Mouse (Mus musculus) hindbrain, embryonic 12.5 days (tissue): ENCODE results near the gene Hist1h3b. TPM values are rescaled to one million over a fixed set of nuclear protein-coding genes. Genes with fewer than 3 reads are reported as not detected.
"Not testable (repeated sequence)": the region's sequence is repeated elsewhere in the genome, so short reads cannot be mapped to it uniquely, and the experiment has no call there.

Source experiments
- ATAC-seq: fragments of 200-750 bp; cut with Nextera tagmentation; 2 replicates; pipeline ENCODE4 v1.8.0; 2017; ENCODE audit warnings: moderate TSS enrichment; ENCODE audit not compliant: low FRiP score
- H3K27ac ChIP-seq: fragments of 300-500 bp; sonication (generic); 2 replicates; pipeline ENCODE4 v1.5.1; 2016; ENCODE audit warnings: mild to moderate bottlenecking
- H3K27me3 ChIP-seq: fragments of 300-500 bp; sonication (generic); 2 replicates; pipeline ENCODE4 v1.6.1; 2016; ENCODE audit warnings: mild to moderate bottlenecking
- H3K36me3 ChIP-seq: fragments of 300-500 bp; sonication (generic); 2 replicates; pipeline ENCODE4 v1.6.1; 2016; ENCODE audit warnings: mild to moderate bottlenecking
- H3K4me1 ChIP-seq: fragments of 300-500 bp; sonication (generic); 2 replicates; pipeline ENCODE4 v1.6.1; 2016
- H3K4me2 ChIP-seq: fragments of 300-500 bp; sonication (generic); replicated peaks from 2 replicates; pipeline ENCODE4 v1.6.1; 2016; ENCODE audit warnings: mild to moderate bottlenecking
- H3K4me3 ChIP-seq: fragments of 300-500 bp; sonication (generic); 2 replicates; pipeline ENCODE4 v1.5.1; 2016; ENCODE audit warnings: mild to moderate bottlenecking
- H3K9ac ChIP-seq: fragments of 300-500 bp; sonication (generic); 2 replicates; pipeline ENCODE4 v1.6.1; 2016; ENCODE audit warnings: mild to moderate bottlenecking, moderate library complexity
- H3K9me3 ChIP-seq: fragments of 300-500 bp; sonication (generic); replicated peaks from 2 replicates; pipeline ENCODE4 v1.6.1; 2016; ENCODE audit warnings: mild to moderate bottlenecking
- WGBS: fragments of 180-500 bp; shearing (Covaris S2); methylation state at CpG from one replicate; pipeline ENCODE4 v1.1.7; 2016; 5-methylcytosine and 5-hydroxymethylcytosine counted together
- polyA plus RNA-seq: library from polyadenylated mRNA; unstranded; fragments of >200 nt; fragmentation: Nextera tagmentation; extraction: Ambion mirVana; gene quantifications from 2 replicates; pipeline ENCODE4 v1.2.1, GENCODE M21; 2016

Hist1h3b gene
- polyA plus RNA-seq, 1 experiment from 2014 or later: 11.1 TPM

DNA sequence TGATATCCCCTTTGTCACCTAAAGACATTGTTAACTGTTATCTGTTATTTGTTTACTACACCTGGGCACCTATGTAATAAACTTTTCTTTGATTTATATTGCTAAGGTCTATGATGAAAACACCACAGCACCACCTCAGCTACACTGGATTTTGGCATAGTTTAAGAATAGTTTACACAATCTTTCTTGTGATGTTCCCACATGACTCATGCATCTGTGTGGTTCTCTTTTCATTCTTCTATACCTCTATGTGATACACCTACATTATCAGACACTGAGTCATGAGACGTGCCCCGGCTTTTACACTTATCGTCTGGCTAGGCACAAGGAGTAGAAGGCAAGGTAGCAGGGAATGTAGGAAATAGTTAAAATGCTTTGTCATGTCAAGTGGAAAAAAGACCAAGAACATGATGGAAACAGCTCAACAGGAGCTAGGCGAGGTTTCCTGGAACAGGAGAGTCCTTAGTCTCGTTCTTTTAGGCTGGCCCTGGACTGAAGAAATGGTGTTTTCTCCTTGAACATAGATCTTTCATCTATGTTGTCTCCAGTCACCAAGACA, 2.4 kb upstream of the Hist1h3b start:
- no peak overlapping the region for H3K4me3 ChIP-seq
- H3K27ac ChIP-seq: no peak overlapping the region; the same call in 1 of the 2 replicates
- no peak for ATAC-seq
- H3K9ac ChIP-seq: no peak overlapping the region
- no peak overlapping the region for H3K4me2 ChIP-seq
- H3K4me1 ChIP-seq: peaks cover 9% of the 10 kb centered on the region
- no peaks in the 10 kb centered on the region for H3K27me3 ChIP-seq
- WGBS: 93% methylated on average over 5 of the region's 5 CpGs
- H3K36me3 ChIP-seq: no peaks in the 10 kb centered on the region
- no peaks in the 10 kb centered on the region for H3K9me3 ChIP-seq

- H3K9me3 ChIP-seq, H3K36me3 ChIP-seq, H3K4me1 ChIP-seq, H3K27me3 ChIP-seq: not testable (repeated sequence)
- peak within 1 kb of the TSS; percentile 45; the same call in 1 of the 2 replicates for H3K9ac ChIP-seq
- under 1% methylated on average over 31 of the region's 47 CpGs for WGBS
- ATAC-seq: peak; percentile 48; the same call in 1 of the 2 replicates
- H3K27ac ChIP-seq: peak within 1 kb of the TSS; percentile 95
- peak within 1 kb of the TSS; percentile 38 for H3K4me3 ChIP-seq
- H3K4me2 ChIP-seq: peak within 1 kb of the TSS; percentile 61
Observed at GRCm38 (mm10) chr13:23750839-23751477, 1.1 kb upstream of the Hist1h3b start, which contains the start of gene Hist1h2ab. TSS of gene Hist1h2ab (plus strand) at chr13:23751126.

GRCm38 (mm10) chr13:23751478-23751956, 550 bp upstream of the Hist1h3b start:
- Histone ChIP-seq H3K4me2 (peak overlapping the region; percentile 61), H3K4me3 (peak overlapping the region; percentile 38), H3K9me3 (no peaks in the 10 kb centered on the region), H3K36me3 (no peaks in the 10 kb centered on the region), H3K27ac (peak overlapping the region; percentile 95), H3K27me3 (no peaks in the 10 kb centered on the region), H3K4me1 (peaks cover 9% of the 10 kb centered on the region), H3K9ac (0 out of 2 replicates have a peak overlapping the region, but pooled peaks have one; percentile 41)
- peak; percentile 36 for ATAC-seq
- WGBS: 1% methylated on average over 11 of the region's 11 CpGs

GRCm38 (mm10) chr13:23752742-23753172, 690 bp downstream of the Hist1h3b start:
- peak overlapping the region; percentile 49 for H3K9ac ChIP-seq
- no peak for ATAC-seq
- WGBS: 2% methylated on average over 6 of the region's 6 CpGs

DNA sequence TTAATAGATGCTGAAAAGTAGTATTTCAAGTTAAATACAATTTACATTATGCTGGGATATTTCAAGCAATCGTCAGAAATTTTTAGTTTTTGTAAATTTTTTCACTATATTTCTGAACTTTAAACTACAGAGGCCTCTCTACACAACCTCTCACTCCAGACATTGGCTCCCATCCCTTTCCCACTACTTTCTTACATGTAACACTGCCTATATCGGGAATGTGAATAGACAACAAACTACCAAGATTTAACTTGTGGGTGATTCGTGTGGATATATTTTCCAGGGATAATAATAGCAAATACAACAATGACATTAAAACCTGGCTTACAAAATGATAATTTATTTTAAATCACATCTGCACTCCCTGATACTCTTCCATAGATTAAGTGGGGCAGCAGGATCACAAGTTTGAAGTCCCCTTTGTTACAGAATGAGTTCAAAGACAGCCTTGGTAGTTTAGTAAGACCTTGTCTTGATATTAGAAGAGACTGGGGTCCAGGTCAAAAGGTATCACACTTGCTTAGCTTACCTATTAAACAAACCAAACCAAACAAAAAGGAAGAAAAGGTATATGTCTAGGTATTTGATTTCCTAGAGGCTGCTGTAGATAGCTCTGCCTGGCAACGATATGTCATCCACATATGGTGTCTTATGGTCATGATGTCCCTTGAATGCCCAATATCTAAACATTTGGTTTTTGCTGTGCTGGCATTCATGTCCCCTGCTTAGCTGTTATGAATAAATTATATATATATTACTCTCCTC, 1.4 kb downstream of the Hist1h3b start:
- Histone ChIP-seq H3K4me3 (no peak overlapping the region), H3K27ac (peak overlapping the region; percentile 67; the same call in 1 of the 2 replicates), H3K36me3 (no peaks in the 10 kb centered on the region), H3K9ac (no peak overlapping the region; the same call in 1 of the 2 replicates), H3K4me2 (peak overlapping the region; percentile 48), H3K9me3 (no peaks in the 10 kb centered on the region), H3K4me1 (peaks cover 5% of the 10 kb centered on the region; the same call in 1 of the 2 replicates), H3K27me3 (no peaks in the 10 kb centered on the region)
- ATAC-seq: no peak
- 54% methylated on average over 4 of the region's 4 CpGs for WGBS

More at GRCm38 (mm10) chr13:23752742-23753172, 690 bp downstream of the Hist1h3b start:
- no peaks in the 10 kb centered on the region for H3K9me3 ChIP-seq
- no peaks in the 10 kb centered on the region for H3K27me3 ChIP-seq
- H3K4me1 ChIP-seq: peaks cover 10% of the 10 kb centered on the region
- H3K4me2 ChIP-seq: peak overlapping the region; percentile 48
- peak overlapping the region; percentile 30 for H3K4me3 ChIP-seq
- peak overlapping the region; percentile 67 for H3K27ac ChIP-seq
- no peaks in the 10 kb centered on the region for H3K36me3 ChIP-seq

DNA sequence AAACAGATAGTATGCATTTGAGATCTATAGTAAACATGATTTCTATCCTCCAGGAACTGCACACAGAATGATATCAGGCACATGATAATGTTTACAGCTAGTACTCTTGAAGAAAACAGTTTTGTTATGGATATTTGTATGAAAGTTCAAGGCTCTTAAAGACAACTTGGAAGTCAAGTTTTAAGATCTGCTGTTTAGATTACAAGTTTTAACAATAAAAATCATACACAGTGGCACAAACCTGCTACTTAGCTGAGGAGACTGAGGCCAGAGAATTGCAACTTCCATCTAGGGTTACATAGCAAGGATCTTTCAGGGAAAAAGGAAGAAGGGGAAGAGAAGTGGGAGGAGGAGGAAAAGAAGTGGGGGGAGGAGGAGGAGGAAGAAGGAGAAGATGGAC, 2.9 kb downstream of the Hist1h3b start:
- no peak for ATAC-seq
- no peaks in the 10 kb centered on the region for H3K27me3 ChIP-seq

GRCm38 (mm10) chr13:23756790-23757189, 4.7 kb downstream of the Hist1h3b start, which contains the start of gene Hist1h4b:
TSS of gene Hist1h4b (plus strand) at chr13:23757013.
- Histone ChIP-seq H3K36me3 (no peaks in the 10 kb centered on the region), H3K4me1 (peaks cover 16% of the 10 kb centered on the region), H3K4me2 (peak within 1 kb of the TSS; percentile 57), H3K9me3 (no peaks in the 10 kb centered on the region), H3K27me3 (no peaks in the 10 kb centered on the region), H3K4me3 (peak within 1 kb of the TSS; percentile 36), H3K27ac (peak within 1 kb of the TSS; percentile 85), H3K9ac (peak within 1 kb of the TSS; percentile 54)
- ATAC-seq: peak; percentile 74
- WGBS: under 1% methylated on average over 19 of the region's 22 CpGs

More for the DNA sequence above, 2.9 kb downstream of the Hist1h3b start:
- H3K9ac ChIP-seq: no peak overlapping the region
- H3K36me3 ChIP-seq: no peaks in the 10 kb centered on the region
- H3K9me3 ChIP-seq: no peaks in the 10 kb centered on the region
- H3K27ac ChIP-seq: no peak overlapping the region
- H3K4me1 ChIP-seq: peaks cover 6% of the 10 kb centered on the region
- no peak overlapping the region for H3K4me3 ChIP-seq
- no peak overlapping the region for H3K4me2 ChIP-seq

- peak overlapping the region; percentile 54 for H3K9ac ChIP-seq
- ATAC-seq: no peak; the same call in 1 of the 2 replicates
- H3K4me1 ChIP-seq: peaks cover 16% of the 10 kb centered on the region
- 1% methylated on average over 17 of the region's 23 CpGs for WGBS
- H3K9me3 ChIP-seq: no peaks in the 10 kb centered on the region
- H3K36me3 ChIP-seq: no peaks in the 10 kb centered on the region
- H3K4me3 ChIP-seq: peak overlapping the region; percentile 36
- no peaks in the 10 kb centered on the region for H3K27me3 ChIP-seq
- H3K27ac ChIP-seq: peak overlapping the region; percentile 85
- peak overlapping the region; percentile 57 for H3K4me2 ChIP-seq
Observed at GRCm38 (mm10) chr13:23757211-23757773, 5.2 kb downstream of the Hist1h3b start.

- no peak overlapping the region for H3K9ac ChIP-seq
- no peaks in the 10 kb centered on the region for H3K36me3 ChIP-seq
- peak overlapping the region; percentile 57; the same call in 1 of the 2 replicates for H3K4me2 ChIP-seq
- H3K4me3 ChIP-seq: no peak overlapping the region
- no peaks in the 10 kb centered on the region for H3K27me3 ChIP-seq
- H3K9me3 ChIP-seq: no peaks in the 10 kb centered on the region
- H3K27ac ChIP-seq: no peak overlapping the region
- H3K4me1 ChIP-seq: peaks cover 16% of the 10 kb centered on the region
- WGBS: 52% methylated on average over 3 of the region's 3 CpGs
- no peak for ATAC-seq
Observed at GRCm38 (mm10) chr13:23757921-23758320, 5.9 kb downstream of the Hist1h3b start.

GRCm38 (mm10) chr13:23759251-23759771, 7.2 kb downstream of the Hist1h3b start:
- Histone ChIP-seq H3K9me3 (no peaks in the 10 kb centered on the region), H3K4me3 (no peak overlapping the region), H3K27me3 (no peaks in the 10 kb centered on the region), H3K9ac (no peak overlapping the region), H3K4me2 (no peak overlapping the region), H3K36me3 (no peaks in the 10 kb centered on the region), H3K4me1 (peaks cover 25% of the 10 kb centered on the region), H3K27ac (no peak overlapping the region)
- ATAC-seq: no peak
- WGBS: 60% methylated on average over 3 of the region's 3 CpGs

- 69% methylated on average over 1 of the region's 1 CpGs for WGBS
- peaks cover 28% of the 10 kb centered on the region for H3K4me1 ChIP-seq
- H3K36me3 ChIP-seq: no peaks in the 10 kb centered on the region
- no peak for ATAC-seq
- no peak overlapping the region for H3K4me3 ChIP-seq
- H3K27me3 ChIP-seq: no peaks in the 10 kb centered on the region
- H3K4me2 ChIP-seq: peak overlapping the region; percentile 88
- H3K9ac ChIP-seq: 0 out of 2 replicates have a peak overlapping the region, but pooled peaks have one; percentile 57
- H3K9me3 ChIP-seq: no peaks in the 10 kb centered on the region
- 0 out of 2 replicates have a peak overlapping the region, but pooled peaks have one; percentile 89 for H3K27ac ChIP-seq
Observed at GRCm38 (mm10) chr13:23759916-23760239, 7.8 kb downstream of the Hist1h3b start.
